Mouse (Mus musculus): Measurements from ENCODE around the gene Gm21883. TPM values are rescaled to one million over a fixed set of nuclear protein-coding genes. Genes with fewer than 3 reads are reported as not detected.

The Gm21883 gene
- total RNA-seq (2023): not detected in 2 replicates

DNA sequence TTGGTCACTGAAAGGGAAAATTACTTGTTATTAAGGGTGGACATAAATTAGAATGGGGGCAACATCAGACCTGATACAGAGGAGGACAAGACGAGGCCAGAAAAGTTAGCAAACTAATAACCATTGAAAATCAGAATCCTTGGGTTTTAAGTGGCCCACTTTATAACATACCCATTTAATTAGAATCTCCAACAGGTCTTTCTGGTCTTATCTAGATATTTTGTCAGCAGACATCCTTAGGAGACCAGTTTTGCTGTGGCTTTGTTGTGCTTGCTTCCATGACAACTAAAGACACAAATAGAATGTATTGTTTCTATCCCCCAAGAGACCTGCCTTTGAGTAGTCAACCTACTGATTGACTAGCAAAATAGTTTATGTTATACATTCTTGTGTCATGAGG lies at the start of gene Gm21883:
TSS of gene Gm21883 (minus strand) at position 101 of the 400 bp plus-strand sequence.

DNA sequence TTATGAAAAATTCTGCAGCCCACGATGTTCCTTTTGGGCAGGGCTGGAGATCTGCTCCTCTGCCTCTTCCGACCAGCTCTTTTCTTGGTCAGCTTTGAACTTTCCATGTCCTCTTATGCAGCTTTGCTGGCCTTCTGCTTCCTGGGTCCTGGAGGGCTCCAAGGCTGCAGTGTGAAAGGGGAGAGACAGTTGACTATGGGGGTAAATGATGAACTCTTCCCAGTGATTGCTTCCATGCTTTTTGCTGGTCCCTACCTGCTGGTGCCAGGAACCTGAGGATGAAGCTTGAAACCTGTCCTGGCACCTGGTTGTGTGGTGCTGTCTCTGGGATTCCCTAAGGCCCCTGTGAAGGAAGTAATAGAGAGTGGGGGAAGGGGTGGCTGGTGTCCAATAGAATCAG lies 44.7 kb upstream of the Gm21883 start, which contains the start of gene Spin2e:
TSS of gene Spin2e (minus strand) at position 101 of the 400 bp plus-strand sequence.

Other genes starting within 250 kb of the Gm21883 start
- gene Btbd35f26, start 237.8 kb downstream of the Gm21883 start, total RNA-seq (2023): not detected in 2 replicates
- not detected in 2 replicates for gene Btbd35f19, start 190.4 kb downstream of the Gm21883 start, total RNA-seq (2023)
- gene Spin2e, start 44.6 kb upstream of the Gm21883 start, total RNA-seq (2023): not detected in 2 replicates
- not detected in 2 replicates for gene Btbd35f25, start 142.9 kb upstream of the Gm21883 start, total RNA-seq (2023)

Measured in neutrophil, adult 65 days (primary cell).